ENCODE assay signal across 9 mouse cellular contexts in the genomic region with DNA sequence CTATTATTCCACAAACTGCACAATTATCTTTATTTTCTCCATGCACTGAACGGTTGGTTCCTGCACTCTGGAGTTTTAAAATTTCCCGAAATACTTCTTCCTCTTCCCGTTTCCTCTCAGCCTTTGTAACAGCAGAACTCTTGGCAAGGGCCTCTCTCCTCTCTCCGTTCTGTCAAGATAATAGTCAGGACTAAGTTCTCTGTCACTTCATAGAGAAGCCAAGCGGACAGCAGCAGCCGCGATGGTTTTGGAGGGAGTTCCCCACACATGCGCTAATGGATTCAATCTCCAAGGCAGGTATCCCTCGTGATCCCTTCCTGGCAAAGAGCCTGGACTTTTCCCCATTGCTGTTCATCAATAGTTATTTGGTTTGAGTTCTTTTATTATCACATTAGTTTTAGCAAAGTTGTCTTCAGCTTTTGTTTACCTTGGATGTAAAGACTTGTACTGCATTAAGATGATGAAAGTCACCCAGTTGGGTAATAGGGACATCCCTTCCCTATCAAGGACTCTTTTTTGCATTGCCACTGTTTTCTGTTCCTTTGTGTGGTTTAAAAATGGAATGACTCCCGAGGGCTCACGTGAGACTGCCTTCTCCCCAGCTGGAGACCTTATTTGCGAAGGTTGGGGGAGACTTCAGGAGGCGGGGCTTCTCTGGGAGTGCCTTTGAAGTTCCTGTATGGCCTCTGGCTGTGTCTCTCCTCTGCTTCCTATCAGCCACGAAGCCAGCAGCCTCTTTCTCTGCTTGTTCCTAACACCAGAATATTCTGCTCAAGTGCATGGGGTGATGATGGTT. TPM values are rescaled to one million over a fixed set of nuclear protein-coding genes. Genes with fewer than 3 reads are reported as not detected.
DNase-seq lines count a peak whose midpoint lies in the region; ATAC-seq and TF ChIP-seq lines count a peak whose summit lies in the region.
"Had no signal": no experiment of that assay in that cellular context is flagged by ENCODE, and none has a peak within 500 bp of the region (broad histone marks: within the 10 kb centered on the region; RNA-seq: fewer than 3 reads in every experiment).

No protein-coding gene starts in this region.

- no peak for TF ChIP-seq POLR2A in ES-Bruce4 (IDR thresholded peaks at IDR 0.05; ENCODE audit: insufficient read depth, low read length)

- peaks cover 5% of the 10 kb centered on the region for H3K4me1 ChIP-seq in intestine, embryonic 14.5 days (replicated peaks; ENCODE audit: control insufficient read depth, insufficient read depth, low read length)
- peaks cover 15% of the 10 kb centered on the region; the same call in 1 of the 2 replicates for H3K4me1 ChIP-seq in intestine, postnatal 0 days (replicated peaks; ENCODE audit: control insufficient read depth, insufficient read depth, low read length)
- H3K4me1 ChIP-seq in ES-Bruce4 (ENCODE audit: control insufficient read depth, insufficient read depth, low read length): no peaks in the 10 kb centered on the region
- H3K4me1 ChIP-seq in forebrain, embryonic 13.5 days: no peaks in the 10 kb centered on the region
- H3K4me1 ChIP-seq: megakaryocyte, embryonic 14.5 days had no signal

- TF ChIP-seq CTCF in intestine, postnatal 0 days (IDR thresholded peaks at IDR 0.05; ENCODE audit: low read depth): no peak
- TF ChIP-seq CTCF in ES-Bruce4 (IDR thresholded peaks at IDR 0.05; ENCODE audit: low read depth, low read length): no peak

- WGBS in intestine, embryonic 14.5 days: 36% methylated on average over 14 of the region's 14 CpGs
- WGBS in intestine, postnatal 0 days: 35% methylated on average over 14 of the region's 14 CpGs
- 46% methylated on average over 14 of the region's 14 CpGs for WGBS in forebrain, embryonic 13.5 days

- no peak overlapping the region for H3K9ac ChIP-seq in intestine, embryonic 14.5 days (ENCODE audit: low read length)
- no peak overlapping the region for H3K9ac ChIP-seq in intestine, postnatal 0 days (ENCODE audit: low read depth, low read length)
- H3K9ac ChIP-seq in ES-Bruce4 (ENCODE audit: low read depth, poor library complexity, severe bottlenecking): no peak overlapping the region
- no peak overlapping the region for H3K9ac ChIP-seq in forebrain, embryonic 13.5 days

- H3K4me3 ChIP-seq in intestine, embryonic 14.5 days (ENCODE audit: low read depth, low read length): no peak overlapping the region
- H3K4me3 ChIP-seq in intestine, postnatal 0 days (ENCODE audit: low read depth, low read length): no peak overlapping the region
- no peak overlapping the region for H3K4me3 ChIP-seq in ES-Bruce4 (ENCODE audit: low read depth, low read length)
- no peak overlapping the region for H3K4me3 ChIP-seq in forebrain, embryonic 13.5 days
- H3K4me3 ChIP-seq: megakaryocyte, embryonic 14.5 days had no signal

- no peak for DNase-seq in intestine, embryonic 14.5 days (ENCODE audit: low spot score)
- peak; percentile 41 for DNase-seq in kidney, postnatal 10 days
- no peak for DNase-seq in left cerebral cortex, postnatal 25 days (ENCODE audit: low spot score in 2 of 2)
- no peak for DNase-seq in embryo, embryonic 9.5 days (ENCODE audit: extremely low spot score)

- 0 out of 2 replicates have a peak, but pooled peaks have one; percentile 25 for TF ChIP-seq EP300 in ES-Bruce4 (IDR thresholded peaks at IDR 0.05; ENCODE audit: insufficient read depth, low read depth, low read length)

- H3K36me3 ChIP-seq in intestine, embryonic 14.5 days (ENCODE audit: control insufficient read depth, insufficient read depth, low read length): no peaks in the 10 kb centered on the region
- no peaks in the 10 kb centered on the region for H3K36me3 ChIP-seq in intestine, postnatal 0 days (ENCODE audit: control insufficient read depth, insufficient read depth)
- H3K36me3 ChIP-seq in ES-Bruce4 (ENCODE audit: control insufficient read depth, insufficient read depth, low read length, poor library complexity, severe bottlenecking): no peaks in the 10 kb centered on the region
- no peaks in the 10 kb centered on the region for H3K36me3 ChIP-seq in forebrain, embryonic 13.5 days (ENCODE audit: poor library complexity, severe bottlenecking)

- 0 out of 2 replicates have a peak, but pooled peaks cover 5% of the 10 kb centered on the region for H3K9me3 ChIP-seq in intestine, embryonic 14.5 days (ENCODE audit: control insufficient read depth, low read length)
- no peaks in the 10 kb centered on the region for H3K9me3 ChIP-seq in intestine, postnatal 0 days (ENCODE audit: control insufficient read depth)
- H3K9me3 ChIP-seq in ES-Bruce4 (replicated peaks; ENCODE audit: control insufficient read depth, insufficient read depth, low read length, poor library complexity, severe bottlenecking): peaks cover 6% of the 10 kb centered on the region; the same call in 1 of the 2 replicates
- H3K9me3 ChIP-seq in forebrain, embryonic 13.5 days (replicated peaks): no peaks in the 10 kb centered on the region

- no peak overlapping the region for H3K27ac ChIP-seq in intestine, embryonic 14.5 days (ENCODE audit: low read depth)
- no peak overlapping the region for H3K27ac ChIP-seq in intestine, postnatal 0 days (ENCODE audit: low read depth, low read length)
- H3K27ac ChIP-seq in ES-Bruce4 (ENCODE audit: insufficient read depth, low read length): no peak overlapping the region
- H3K27ac ChIP-seq in forebrain, embryonic 13.5 days: no peak overlapping the region

- intact Hi-C loops in left cerebral cortex, postnatal 25 days (cut with DNase I): no loop called here

- no peaks in the 10 kb centered on the region for H3K27me3 ChIP-seq in intestine, embryonic 14.5 days (replicated peaks; ENCODE audit: control insufficient read depth, insufficient read depth, low read length)
- no peaks in the 10 kb centered on the region for H3K27me3 ChIP-seq in intestine, postnatal 0 days (replicated peaks; ENCODE audit: control insufficient read depth, insufficient read depth, low read length)
- H3K27me3 ChIP-seq in ES-Bruce4 (ENCODE audit: control insufficient read depth, insufficient read depth, low read length, poor library complexity, severe bottlenecking): peaks cover 2% of the 10 kb centered on the region; the same call in 1 of the 2 replicates
- H3K27me3 ChIP-seq in forebrain, embryonic 13.5 days: no peaks in the 10 kb centered on the region

- H3K4me2 ChIP-seq in intestine, embryonic 14.5 days (ENCODE audit: low read length): no peak overlapping the region
- no peak overlapping the region; the same call in 1 of the 2 replicates for H3K4me2 ChIP-seq in intestine, postnatal 0 days (replicated peaks; ENCODE audit: low read depth)
- H3K4me2 ChIP-seq in forebrain, embryonic 13.5 days: no peak overlapping the region

- 0 out of 2 replicates have a peak, but pooled peaks have one; percentile 22 for ATAC-seq in intestine, embryonic 14.5 days (replicated peaks; ENCODE audit: low FRiP score, low TSS enrichment, low read depth)
- ATAC-seq in intestine, postnatal 0 days: no peak
- ATAC-seq in common myeloid progenitor, adult 5-6 weeks (replicated peaks; ENCODE audit: low read depth, poor library complexity, severe bottlenecking): peak; percentile 74
- no peak for ATAC-seq in forebrain, embryonic 13.5 days

RNA-seq across cellular contexts. Expression of gene Enpep, which starts 6.0 kb away (rescaled TPM):
- polyA plus RNA-seq in intestine, embryonic 14.5 days (2014; fragmentation: Nextera tagmentation; extraction: Ambion mirVana): 40.4 and 40.9 TPM in 2 replicates
- polyA plus RNA-seq in intestine, postnatal 0 days (2015; fragmentation: Nextera tagmentation; extraction: Ambion mirVana): 120 and 150 TPM in 2 replicates
- not detected in 2 replicates for polyA plus RNA-seq in ES-Bruce4 (2011; ENCODE audit: insufficient read depth, insufficient read length, low read depth, missing spikeins)
- not detected in 2 replicates for total RNA-seq in common myeloid progenitor, adult 5-6 weeks (2017)
- 1 to 10 TPM; 1.3 to 1.7 TPM for total RNA-seq in left cerebral cortex, postnatal 25 days (2021)
- 0.29 and 0.43 TPM in 2 replicates for polyA plus RNA-seq in forebrain, embryonic 13.5 days (2015; fragmentation: Nextera tagmentation; extraction: Ambion mirVana)

Comparison
In these comparisons a context has a peak if more than half of its experiments do, and no peak if none do; other contexts are left out.
1. ATAC-seq: peak in intestine, embryonic 14.5 days (single experiment) and common myeloid progenitor, adult 5-6 weeks (single experiment); none in intestine, postnatal 0 days (single experiment) and forebrain, embryonic 13.5 days (single experiment).
2. RNA of gene Enpep, which starts 6.0 kb away (polyA plus RNA-seq): 120 to 150 TPM in intestine, postnatal 0 days and 40.4 to 40.9 TPM in intestine, embryonic 14.5 days; 0.29 to 0.43 TPM in forebrain, embryonic 13.5 days and not detected in ES-Bruce4; every median in the first group is over 10 times any median in the second.